Mouse (Mus musculus) MEL (cell line): ENCODE measurements around the gene Lpo.

Experiments used
- CTCF ChIP-seq, 3 experiments: IDR thresholded peaks in 2 of 3; conservative IDR thresholded peaks in 1 of 3; 2 replicates each; pipeline ENCODE4 v1.5.1; 2011 to 2012; ENCODE audit warnings: low read length in 3 of 3, low read depth in 2 of 3, mild to moderate bottlenecking in 2 of 3, improper control_type of control experiment in 1 of 3, inconsistent platforms in 1 of 3, mixed read lengths in 1 of 3, moderate library complexity in 1 of 3; ENCODE audit not compliant: control insufficient read depth in 1 of 3, insufficient read depth in 1 of 3, poor library complexity in 1 of 3, severe bottlenecking in 1 of 3
- E2F4 ChIP-seq: IDR thresholded peaks from 2 replicates; pipeline ENCODE4 v1.6.1; 2011; ENCODE audit warnings: low read depth, low read length, improper control_type of control experiment, borderline replicate concordance
- EP300 ChIP-seq, 2 experiments: IDR thresholded peaks; 2 replicates each; pipeline ENCODE4 v1.6.1; 2011; ENCODE audit warnings: improper control_type of control experiment in 2 of 2, low read length in 2 of 2, low read depth in 1 of 2, mild to moderate bottlenecking in 1 of 2
- MAZ ChIP-seq: IDR thresholded peaks from 2 replicates; pipeline ENCODE4 v1.6.1; 2012; ENCODE audit warnings: low read depth, mild to moderate bottlenecking, inconsistent platforms, low read length, improper control_type of control experiment
- NELFE ChIP-seq: IDR thresholded peaks from 2 replicates; pipeline ENCODE4 v1.6.1; 2011; ENCODE audit warnings: low read depth, low read length, improper control_type of control experiment
- POLR2A ChIP-seq, 2 experiments: IDR thresholded peaks; 2 replicates each; pipeline ENCODE4 v1.6.1; 2011 to 2012; ENCODE audit warnings: low read length in 2 of 2, mild to moderate bottlenecking in 2 of 2, control low read depth in 1 of 2, improper control_type of control experiment in 1 of 2, low read depth in 1 of 2, moderate library complexity in 1 of 2; ENCODE audit not compliant: control insufficient read depth in 1 of 2, insufficient read depth in 1 of 2, poor library complexity in 1 of 2
- POLR2AphosphoS2 ChIP-seq: IDR thresholded peaks from 2 replicates; pipeline ENCODE4 v1.6.1; 2011; ENCODE audit warnings: low read length, improper control_type of control experiment
- ZNF384 ChIP-seq: IDR thresholded peaks from 2 replicates; pipeline ENCODE4 v1.6.1; 2012; ENCODE audit warnings: low read depth, mild to moderate bottlenecking, inconsistent platforms, low read length, improper control_type of control experiment

DNA sequence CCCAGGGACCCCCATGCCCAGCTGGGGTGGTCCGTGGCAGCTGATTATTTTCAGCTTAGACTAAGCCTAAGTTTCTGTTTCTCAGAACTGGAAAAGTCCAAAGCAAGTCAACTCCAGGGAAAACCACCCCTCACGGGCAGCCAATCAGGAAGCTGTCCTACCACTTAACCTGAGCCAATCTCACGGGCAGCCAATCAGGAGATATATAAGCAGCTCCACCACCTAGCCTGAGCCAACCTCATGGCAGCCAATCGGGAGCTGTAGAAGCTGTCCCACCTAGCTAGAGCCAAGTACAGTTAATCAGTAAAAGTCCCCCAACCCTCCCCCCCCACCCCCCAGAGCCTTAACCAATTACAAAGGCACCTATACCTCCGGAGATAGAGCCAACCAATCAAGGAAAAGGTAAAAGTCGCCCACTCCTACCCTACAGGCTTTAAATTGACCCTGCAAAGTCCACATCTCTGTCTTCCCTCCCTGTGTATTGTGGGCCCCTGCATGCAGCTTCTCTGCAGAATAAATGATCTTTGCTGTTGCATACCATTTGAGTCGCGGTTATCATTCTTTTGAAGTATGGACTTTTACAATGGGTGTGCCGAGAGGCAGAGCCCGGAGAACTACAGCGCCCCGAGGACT is 19.0 kb upstream of the Lpo start:
- TF ChIP-seq ZNF384 = no peak
- TF ChIP-seq EP300 (IDR thresholded peaks at IDR 0.05; ENCODE audit: low read depth in 1 of 2, low read length in 2 of 2) = no peak
- TF ChIP-seq POLR2A (IDR thresholded peaks at IDR 0.05; ENCODE audit: control insufficient read depth in 1 of 2, insufficient read depth in 1 of 2, low read depth in 1 of 2, low read length in 2 of 2, poor library complexity in 1 of 2) = no peak
- no peak for TF ChIP-seq NELFE
- no peak for TF ChIP-seq CTCF (IDR thresholded peaks at IDR 0.05 in 2 of 3, conservative IDR thresholded peaks at IDR 0.05 in 1 of 3; ENCODE audit: control insufficient read depth in 1 of 3, insufficient read depth in 1 of 3, low read depth in 2 of 3, low read length in 3 of 3, poor library complexity in 1 of 3, severe bottlenecking in 1 of 3)
- no peak for TF ChIP-seq E2F4
- no peak for TF ChIP-seq POLR2AphosphoS2
- TF ChIP-seq MAZ = no peak
